Mouse (Mus musculus): ENCODE results near the gene Avpi1. TPM values are rescaled to one million over a fixed set of nuclear protein-coding genes. Genes with fewer than 3 reads are reported as not detected.

Avpi1 gene
- polyA plus RNA-seq (2012; rRNA removed) = 4.8 and 8.6 TPM in 2 replicates

DNA sequence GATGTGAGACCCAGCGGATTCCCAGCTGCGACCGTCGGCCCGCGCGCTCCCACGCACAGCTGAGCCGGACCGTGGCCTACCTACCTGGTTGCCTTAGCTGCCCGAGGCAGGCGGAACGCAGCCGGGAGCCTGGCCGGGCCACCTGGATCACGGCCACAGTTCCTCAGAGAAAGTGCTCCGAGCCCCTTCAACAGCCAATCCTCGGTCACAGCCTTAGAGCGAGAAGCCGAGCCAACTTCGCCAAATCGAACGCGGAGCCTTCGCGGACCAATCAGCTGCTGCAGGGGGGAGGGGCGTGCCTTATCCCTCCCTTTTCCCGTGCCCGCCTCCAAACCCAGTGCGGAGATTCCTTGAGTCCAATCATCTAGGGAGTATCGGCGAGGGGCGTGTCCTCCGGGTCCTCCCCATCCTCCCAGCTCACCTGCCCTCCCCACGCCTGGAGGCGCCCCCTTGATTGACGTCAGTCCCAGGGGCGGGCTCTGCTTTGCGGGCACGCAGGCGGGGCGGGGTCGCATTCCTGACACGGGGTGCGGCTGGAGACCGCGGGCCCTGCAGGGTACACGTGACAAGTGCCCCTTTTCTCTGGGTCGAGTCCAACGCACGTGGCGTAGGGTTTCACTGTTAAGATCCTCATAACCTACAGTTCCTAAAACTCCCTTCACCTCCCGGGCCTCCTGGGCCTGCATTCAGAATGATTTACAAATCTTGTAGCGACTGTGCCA is at the start of gene Avpi1:
Avpi1 (minus strand) TSS at position 273 of the 722 bp plus-strand sequence.

DNA sequence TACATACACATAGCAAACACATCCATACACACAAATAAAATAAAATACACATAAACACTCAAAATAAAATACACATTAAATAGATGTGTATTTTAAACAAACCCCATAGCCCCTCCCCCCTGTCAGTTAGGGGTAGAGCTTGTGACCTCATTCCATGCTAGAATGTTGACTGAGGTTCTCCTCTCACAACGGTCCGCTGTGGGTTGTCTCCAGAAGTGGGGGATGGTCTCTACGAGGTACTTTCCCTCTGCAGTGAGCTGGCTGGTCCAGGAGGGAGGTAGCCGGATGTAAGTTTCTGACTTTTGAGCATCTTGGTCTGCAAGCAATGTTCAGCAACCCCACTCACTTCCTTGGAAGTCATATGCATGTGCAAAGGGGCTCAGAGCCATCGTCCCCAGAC is 34.9 kb upstream of the Avpi1 start, which contains the start of gene Zfyve27:
Zfyve27 (plus strand) TSS at position 188 of the 400 bp plus-strand sequence.

DNA sequence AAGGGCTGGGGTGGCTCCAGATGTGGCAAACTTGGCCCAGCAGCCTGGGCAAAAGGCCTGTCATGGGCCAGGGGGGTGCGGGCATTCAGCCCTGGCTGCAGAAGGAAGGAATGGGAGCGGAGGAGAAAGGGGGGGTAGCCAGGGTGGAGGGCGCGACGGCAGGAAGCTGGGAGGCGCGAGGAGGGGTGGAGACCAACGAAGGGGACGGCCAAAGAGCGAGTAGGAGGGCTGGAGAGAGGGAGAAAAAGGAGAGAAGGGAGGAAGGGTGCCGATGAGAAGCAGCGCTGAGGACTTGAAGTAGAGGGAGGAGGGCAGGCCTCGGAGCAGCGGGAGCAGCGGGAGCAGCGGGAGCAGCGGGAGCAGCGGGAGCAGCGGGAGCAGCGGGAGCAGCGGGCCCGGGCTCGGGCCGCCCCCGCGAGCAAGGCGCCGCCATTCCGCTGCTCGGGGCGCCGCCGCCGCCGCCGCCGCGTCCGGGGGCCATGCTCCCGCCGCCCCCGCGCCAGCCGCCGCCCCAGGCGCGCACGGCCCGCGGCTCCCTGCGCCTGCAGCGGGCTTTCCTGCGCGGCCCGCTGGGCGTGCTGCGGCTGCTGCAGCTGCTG is 18.4 kb upstream of the Avpi1 start, which contains the start of gene Marveld1:
Marveld1 (plus strand) TSS at position 231 of the 599 bp plus-strand sequence.

DNA sequence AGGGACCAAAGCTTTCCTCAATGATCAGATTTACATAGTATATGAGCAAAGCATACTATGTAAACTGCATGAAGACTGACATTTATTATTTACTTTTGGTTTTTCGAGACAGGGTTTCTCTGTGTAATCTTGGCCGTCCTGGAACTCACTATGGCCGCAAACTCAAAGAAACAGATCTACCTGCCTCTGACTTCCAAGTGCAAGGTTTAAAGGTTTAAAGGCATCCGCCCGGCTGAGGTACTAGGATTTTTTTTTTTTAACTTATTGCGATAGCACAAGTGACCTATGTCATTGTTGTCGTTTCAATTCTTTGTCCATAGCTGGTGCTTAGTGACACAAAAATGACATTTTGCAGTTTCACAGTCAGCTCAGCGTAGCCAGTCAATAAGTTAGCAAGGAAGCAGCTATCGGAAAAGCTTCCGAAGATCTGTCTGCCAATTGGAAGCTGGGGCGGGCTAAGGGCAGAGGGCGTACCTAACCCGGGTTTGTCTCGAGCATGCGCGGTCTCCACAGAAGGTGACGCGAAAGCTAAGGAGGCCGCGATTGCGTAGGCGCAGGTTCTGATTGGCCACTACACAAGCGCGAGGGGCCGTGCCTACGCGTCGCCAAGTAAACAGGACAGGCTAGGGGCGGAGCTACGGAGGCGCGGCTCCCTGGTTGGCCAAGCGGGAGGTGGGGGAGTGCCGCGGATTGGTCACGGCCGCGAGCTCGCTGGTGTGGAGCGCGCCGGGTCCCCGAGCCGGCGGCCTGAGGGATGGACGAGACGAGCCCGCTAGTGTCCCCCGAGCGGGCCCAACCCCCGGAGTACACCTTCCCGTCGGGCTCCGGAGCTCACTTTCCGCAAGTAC is 38.9 kb downstream of the Avpi1 start, which contains the start of gene Pi4k2a:
Pi4k2a (plus strand) TSS at position 723 of the 848 bp plus-strand sequence.

DNA sequence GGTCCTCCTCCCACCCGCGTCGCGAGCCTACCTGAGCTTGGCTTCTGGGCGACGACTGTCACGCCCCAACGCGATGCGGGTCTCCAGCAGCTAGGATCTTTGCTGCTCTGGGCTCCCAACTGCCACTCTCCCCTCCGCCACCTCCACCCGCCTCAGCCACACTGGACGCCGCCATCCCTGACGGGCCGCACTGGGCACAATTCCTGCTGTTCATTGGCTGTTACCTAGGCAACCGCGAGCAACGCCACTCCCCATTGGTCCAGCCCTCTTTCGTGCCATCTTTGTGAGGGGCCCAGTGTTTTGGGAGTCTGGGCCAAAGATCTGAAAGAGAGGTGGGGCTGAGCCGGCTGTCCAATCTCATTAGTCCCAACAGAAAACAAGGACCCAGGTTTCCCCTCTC is 42.7 kb downstream of the Avpi1 start, which contains the start of gene Morn4:
Morn4 (minus strand) TSS at position 192 of the 400 bp plus-strand sequence.

Other genes with a start within 250 kb of the Avpi1 start
- gene Rrp12, start 232.9 kb downstream of the Avpi1 start, polyA plus RNA-seq (2012; rRNA removed) = 15.6 and 20.9 TPM in 2 replicates
- 479 and 499 TPM in 2 replicates for gene Pgam1, start 217.1 kb downstream of the Avpi1 start, polyA plus RNA-seq (2012; rRNA removed)
- gene Exosc1, start 195.6 kb downstream of the Avpi1 start, polyA plus RNA-seq (2012; rRNA removed) = 42.9 and 47.1 TPM in 2 replicates
- gene Zdhhc16, start 195.6 kb downstream of the Avpi1 start, polyA plus RNA-seq (2012; rRNA removed) = 66.0 and 88.5 TPM in 2 replicates
- gene Mms19, start 147.9 kb downstream of the Avpi1 start, polyA plus RNA-seq (2012; rRNA removed) = 50.6 and 72.5 TPM in 2 replicates
- gene Ubtd1, start 147.3 kb downstream of the Avpi1 start, polyA plus RNA-seq (2012; rRNA removed) = 11.9 and 16.2 TPM in 2 replicates
- gene Ankrd2, start 93.1 kb downstream of the Avpi1 start, polyA plus RNA-seq (2012; rRNA removed) = 0.08 and 0.11 TPM in 2 replicates
- 1.8 and 2.8 TPM in 2 replicates for gene Hoga1, start 83.4 kb downstream of the Avpi1 start, polyA plus RNA-seq (2012; rRNA removed)
- gene 4933411K16Rik, start 76.8 kb downstream of the Avpi1 start, polyA plus RNA-seq (2012; rRNA removed) = 0.50 and 0.51 TPM in 2 replicates
- 48.5 and 49.9 TPM in 2 replicates for gene Morn4, start 42.7 kb downstream of the Avpi1 start, polyA plus RNA-seq (2012; rRNA removed)
- gene Pi4k2a, start 38.6 kb downstream of the Avpi1 start, polyA plus RNA-seq (2012; rRNA removed) = 36.2 and 37.6 TPM in 2 replicates
- gene Marveld1, start 18.3 kb upstream of the Avpi1 start, polyA plus RNA-seq (2012; rRNA removed) = 16.4 and 35.8 TPM in 2 replicates
- 60.0 and 62.2 TPM in 2 replicates for gene Zfyve27, start 34.9 kb upstream of the Avpi1 start, polyA plus RNA-seq (2012; rRNA removed)
- 0.58 and 2.3 TPM in 2 replicates for gene Sfrp5, start 73.2 kb upstream of the Avpi1 start, polyA plus RNA-seq (2012; rRNA removed)
- gene Golga7b, start 118.5 kb upstream of the Avpi1 start, polyA plus RNA-seq (2012; rRNA removed) = 3.2 and 3.3 TPM in 2 replicates

Measured in central nervous system, embryonic 11.5 days (tissue).